Comparison of ENCODE assay signal across 14 mouse cellular contexts in genomic region chr7:118806631-118807411, GRCm38 (mm10). TPM values are rescaled to one million over a fixed set of nuclear protein-coding genes. Genes with fewer than 3 reads are reported as not detected.
DNase-seq lines count a peak whose midpoint lies in the region; ATAC-seq and TF ChIP-seq lines count a peak whose summit lies in the region.
"Had no signal": no experiment of that assay in that cellular context is flagged by ENCODE, and none has a peak within 500 bp of the region (broad histone marks: within the 10 kb centered on the region; RNA-seq: fewer than 3 reads in every experiment).

No protein-coding gene starts in this region.

- H3K4me1 ChIP-seq in intestine, embryonic 15.5 days (replicated peaks) = peaks cover 6% of the 10 kb centered on the region; the same call in 1 of the 2 replicates
- H3K4me1 ChIP-seq in intestine, postnatal 0 days (replicated peaks; ENCODE audit: control insufficient read depth, insufficient read depth, low read length) = no peaks in the 10 kb centered on the region
- no peaks in the 10 kb centered on the region; the same call in 1 of the 2 replicates for H3K4me1 ChIP-seq in cortical plate, adult 2 months (ENCODE audit: control insufficient read depth, insufficient read depth, low read length)
- H3K4me1 ChIP-seq: embryonic facial prominence, embryonic 15.5 days; neural tube, embryonic 13.5 days had no signal

- DNase-seq in MN1 (ENCODE audit: low spot score) = peak; percentile 34
- DNase-seq in heart, postnatal 4 days = peak; percentile 43
- DNase-seq in urinary bladder, postnatal 25 days (ENCODE audit: low spot score) = no peak
- no peak for DNase-seq in adrenal gland, adult 18-20 months (ENCODE audit: low spot score in 2 of 2)
- no peak for DNase-seq in spleen, postnatal 36 days (ENCODE audit: low spot score in 2 of 2)
- DNase-seq: cerebellum, adult 2 months; right cerebral cortex, postnatal 4 days; thymus, postnatal 36 days had no signal

- no peak overlapping the region for H3K9ac ChIP-seq in intestine, embryonic 15.5 days
- no peak overlapping the region for H3K9ac ChIP-seq in intestine, postnatal 0 days (ENCODE audit: low read depth, low read length)
- H3K9ac ChIP-seq: embryonic facial prominence, embryonic 15.5 days; neural tube, embryonic 13.5 days had no signal

- H3K27ac ChIP-seq in intestine, embryonic 15.5 days = peak overlapping the region; percentile 15; the same call in 1 of the 2 replicates
- no peak overlapping the region for H3K27ac ChIP-seq in intestine, postnatal 0 days (ENCODE audit: low read depth, low read length)
- peak overlapping the region; percentile 25; the same call in 1 of the 2 replicates for H3K27ac ChIP-seq in cortical plate, adult 2 months (ENCODE audit: insufficient read depth, low read length)
- H3K27ac ChIP-seq: embryonic facial prominence, embryonic 15.5 days; macrophage; neural tube, embryonic 13.5 days had no signal

- H3K9me3 ChIP-seq in intestine, embryonic 15.5 days = no peaks in the 10 kb centered on the region
- no peaks in the 10 kb centered on the region for H3K9me3 ChIP-seq in intestine, postnatal 0 days (ENCODE audit: control insufficient read depth)
- H3K9me3 ChIP-seq: embryonic facial prominence, embryonic 15.5 days; neural tube, embryonic 13.5 days had no signal

- TF ChIP-seq CTCF in intestine, postnatal 0 days (IDR thresholded peaks at IDR 0.05; ENCODE audit: low read depth) = no peak
- TF ChIP-seq CTCF in cortical plate, adult 2 months (IDR thresholded peaks at IDR 0.05; ENCODE audit: extremely low read depth, insufficient read depth, low read length) = no peak

- no peak overlapping the region for H3K4me2 ChIP-seq in intestine, embryonic 15.5 days (replicated peaks)
- no peak overlapping the region for H3K4me2 ChIP-seq in intestine, postnatal 0 days (replicated peaks; ENCODE audit: low read depth)
- H3K4me2 ChIP-seq: embryonic facial prominence, embryonic 15.5 days; neural tube, embryonic 13.5 days had no signal

- no peak for ATAC-seq in intestine, embryonic 15.5 days
- no peak for ATAC-seq in intestine, postnatal 0 days

- no peak for TF ChIP-seq POLR2A in cortical plate, adult 2 months (IDR thresholded peaks at IDR 0.05; ENCODE audit: extremely low read depth, insufficient read depth, low read length)

- H3K36me3 ChIP-seq in intestine, embryonic 15.5 days = 0 out of 2 replicates have a peak, but pooled peaks cover 7% of the 10 kb centered on the region
- H3K36me3 ChIP-seq in intestine, postnatal 0 days (ENCODE audit: control insufficient read depth, insufficient read depth) = peaks cover 53% of the 10 kb centered on the region

- 62% methylated on average over 16 of the region's 16 CpGs for WGBS in intestine, embryonic 15.5 days
- WGBS in intestine, postnatal 0 days = 53% methylated on average over 16 of the region's 16 CpGs

- H3K27me3 ChIP-seq in intestine, embryonic 15.5 days (replicated peaks) = no peaks in the 10 kb centered on the region
- H3K27me3 ChIP-seq in intestine, postnatal 0 days (replicated peaks; ENCODE audit: control insufficient read depth, insufficient read depth, low read length) = no peaks in the 10 kb centered on the region
- H3K27me3 ChIP-seq: embryonic facial prominence, embryonic 15.5 days; neural tube, embryonic 13.5 days had no signal

- H3K4me3 ChIP-seq in intestine, embryonic 15.5 days (replicated peaks) = no peak overlapping the region
- H3K4me3 ChIP-seq in intestine, postnatal 0 days (ENCODE audit: low read depth, low read length) = no peak overlapping the region
- no peak overlapping the region for H3K4me3 ChIP-seq in cortical plate, adult 2 months (ENCODE audit: insufficient read depth, low read length)
- H3K4me3 ChIP-seq: embryonic facial prominence, embryonic 15.5 days; neural tube, embryonic 13.5 days had no signal

RNA-seq across cellular contexts. Expression of gene Iqck, which starts 48.7 kb away (rescaled TPM):
- polyA plus RNA-seq in intestine, embryonic 15.5 days (2015; fragmentation: Nextera tagmentation; extraction: Ambion mirVana) = 2.0 TPM in 2 replicates
- polyA plus RNA-seq in intestine, postnatal 0 days (2015; fragmentation: Nextera tagmentation; extraction: Ambion mirVana) = 0.83 and 1.1 TPM in 2 replicates
- polyA plus RNA-seq in cortical plate, adult 2 months (2012; rRNA removed) = 6.6 and 8.0 TPM in 2 replicates
- total RNA-seq in heart, postnatal 4 days (2021) = under 1 TPM; 0.41 to 0.76 TPM
- total RNA-seq in adrenal gland, adult 18-20 months (2021) = 10 to 100 TPM; 12.1 to 33.9 TPM

RNA-seq across cellular contexts. Expression of gene Knop1, which starts 49.2 kb away (rescaled TPM):
- 87.7 and 99.4 TPM in 2 replicates for polyA plus RNA-seq in intestine, embryonic 15.5 days (2015; fragmentation: Nextera tagmentation; extraction: Ambion mirVana)
- 35.8 and 40.0 TPM in 2 replicates for polyA plus RNA-seq in intestine, postnatal 0 days (2015; fragmentation: Nextera tagmentation; extraction: Ambion mirVana)
- 12.0 TPM in 2 replicates for polyA plus RNA-seq in cortical plate, adult 2 months (2012; rRNA removed)
- total RNA-seq in heart, postnatal 4 days (2021) = 10 to 100 TPM; 22.8 to 30.5 TPM
- 10 to 100 TPM; 45.1 to 78.7 TPM for total RNA-seq in adrenal gland, adult 18-20 months (2021)

Comparison
In these comparisons a context has a peak if more than half of its experiments do, and no peak if none do; other contexts are left out.
1. DNase-seq: peak in MN1 (single experiment) and heart, postnatal 4 days (single experiment); none in urinary bladder, postnatal 25 days (single experiment), adrenal gland, adult 18-20 months (0 of 2) and spleen, postnatal 36 days (0 of 2).